Mouse (Mus musculus) adrenal gland, adult 18-20 months (tissue): Measurements from ENCODE around the gene Gm19426. TPM values are rescaled to one million over a fixed set of nuclear protein-coding genes. Genes with fewer than 3 reads are reported as not detected.

ENCODE experiments used
- DNase-seq, 2 experiments: peaks; one replicate each; pipeline ENCODE4 v3.0.0; 2021 to 2022; ENCODE audit warnings: low spot score in 2 of 2
- microRNA-seq, 2 experiments: library from miRNA; unstranded; fragments of <30 nt; microRNA quantifications; one replicate each; pipeline ENCODE4 v1.2.0; 2021; ENCODE audit warnings: borderline number of aligned reads in 2 of 2
- total RNA-seq, 2 experiments: library from RNA; stranded (reverse); gene quantifications; 1 replicate in 1 of 2; 2 replicates in 1 of 2; pipeline ENCODE4 v1.2.3; 2021

Gm19426 gene
- total RNA-seq, 2 experiments from 2014 or later, result 1.5 to 1.8 TPM

DNA sequence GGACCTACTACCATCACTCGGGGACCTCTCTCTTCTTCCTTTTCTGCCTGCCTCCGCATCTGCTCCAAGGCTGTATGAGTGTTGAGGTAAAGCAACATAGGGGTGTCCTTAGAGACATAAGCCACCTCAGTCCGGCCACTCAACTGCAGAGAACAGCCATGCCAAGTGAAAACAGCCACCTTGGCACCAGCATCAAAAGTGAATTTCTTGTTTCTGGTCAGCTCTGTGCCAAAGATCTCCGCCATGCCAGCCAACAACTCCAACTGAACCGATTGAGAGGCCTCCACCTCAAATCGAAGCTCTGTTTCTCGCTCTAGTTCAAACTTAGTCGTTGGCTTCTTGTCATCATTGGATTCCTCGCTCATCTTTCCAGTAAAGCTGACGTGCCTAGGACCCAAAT is 17.7 kb downstream of the Gm19426 start:
- no peak for DNase-seq

DNA sequence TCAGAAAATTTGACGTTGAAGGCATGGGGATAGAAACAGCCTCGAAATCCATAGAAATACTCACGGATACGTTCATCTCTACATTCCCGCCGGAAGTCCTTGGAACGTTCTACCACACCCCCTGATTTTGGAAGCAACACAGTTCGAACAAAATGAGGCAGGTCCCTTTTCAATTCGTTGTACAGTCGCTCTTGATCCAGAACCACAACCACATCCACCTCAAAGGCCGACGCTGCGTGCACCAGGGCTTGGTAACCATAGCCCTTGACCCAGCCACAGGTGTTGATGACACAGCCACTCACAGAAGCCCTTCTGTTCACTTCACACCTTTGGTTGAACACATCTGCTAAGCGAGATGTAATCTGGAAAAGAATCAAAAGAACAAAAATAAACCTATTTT is 19.6 kb downstream of the Gm19426 start:
- DNase-seq, result no peak

DNA sequence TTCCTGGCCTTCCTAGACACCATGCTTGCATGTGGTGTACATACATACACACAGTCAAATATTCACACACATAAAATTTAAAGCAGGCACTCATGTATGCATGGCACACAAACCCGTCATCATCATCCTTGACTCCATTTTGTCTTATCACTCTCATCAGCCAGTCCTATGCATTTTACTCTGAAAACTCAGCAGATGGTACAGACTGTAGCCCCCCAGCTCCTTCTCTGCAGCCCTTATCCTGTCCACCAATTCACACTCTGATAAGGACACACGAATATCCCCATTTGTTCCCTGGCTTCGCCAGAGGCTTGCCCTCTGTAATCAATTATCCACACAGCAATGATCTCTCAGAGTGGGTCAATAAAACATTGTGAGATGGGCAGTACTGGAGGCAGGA is 22.3 kb downstream of the Gm19426 start:
- DNase-seq, result no peak

DNA sequence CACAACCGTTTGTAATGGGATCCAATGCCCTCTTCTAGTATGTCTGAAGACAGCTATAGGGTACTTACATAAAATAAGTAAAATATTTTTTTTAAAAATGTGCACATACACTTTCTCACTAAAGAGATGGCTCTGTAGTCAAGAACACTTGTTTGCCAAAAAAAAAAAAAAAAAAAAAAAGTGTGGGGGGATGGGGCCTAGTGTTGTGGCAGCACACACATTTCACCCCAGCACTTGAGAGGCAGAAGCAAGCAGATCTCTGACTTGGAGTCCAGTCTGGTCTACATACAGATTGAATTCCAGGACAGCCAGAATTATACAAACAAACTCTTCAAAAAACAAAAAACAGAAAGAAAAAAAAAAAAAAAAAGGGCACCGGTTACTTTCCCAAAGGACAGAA is 22.7 kb downstream of the Gm19426 start:
- no peak for DNase-seq

DNA sequence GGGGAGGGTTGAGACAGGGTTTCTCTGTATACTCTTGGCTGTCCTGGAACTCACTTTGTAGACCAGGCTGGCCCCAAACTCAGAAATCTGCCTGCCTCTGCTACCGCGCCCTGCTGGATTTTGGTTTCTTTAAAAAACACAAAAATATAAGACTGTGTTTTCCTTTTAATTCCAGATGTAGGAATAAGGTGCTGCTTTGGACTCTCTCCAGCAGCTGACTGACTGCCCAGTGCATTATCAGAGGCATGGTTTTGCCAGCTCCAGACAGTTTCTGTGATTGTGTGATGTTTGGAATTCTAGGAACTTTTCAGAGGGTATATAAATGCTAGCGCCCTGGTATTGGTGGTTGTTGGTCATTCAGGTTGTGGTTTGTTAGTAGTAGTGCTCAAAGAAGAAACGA is 26.1 kb downstream of the Gm19426 start:
- no peak for DNase-seq

DNA sequence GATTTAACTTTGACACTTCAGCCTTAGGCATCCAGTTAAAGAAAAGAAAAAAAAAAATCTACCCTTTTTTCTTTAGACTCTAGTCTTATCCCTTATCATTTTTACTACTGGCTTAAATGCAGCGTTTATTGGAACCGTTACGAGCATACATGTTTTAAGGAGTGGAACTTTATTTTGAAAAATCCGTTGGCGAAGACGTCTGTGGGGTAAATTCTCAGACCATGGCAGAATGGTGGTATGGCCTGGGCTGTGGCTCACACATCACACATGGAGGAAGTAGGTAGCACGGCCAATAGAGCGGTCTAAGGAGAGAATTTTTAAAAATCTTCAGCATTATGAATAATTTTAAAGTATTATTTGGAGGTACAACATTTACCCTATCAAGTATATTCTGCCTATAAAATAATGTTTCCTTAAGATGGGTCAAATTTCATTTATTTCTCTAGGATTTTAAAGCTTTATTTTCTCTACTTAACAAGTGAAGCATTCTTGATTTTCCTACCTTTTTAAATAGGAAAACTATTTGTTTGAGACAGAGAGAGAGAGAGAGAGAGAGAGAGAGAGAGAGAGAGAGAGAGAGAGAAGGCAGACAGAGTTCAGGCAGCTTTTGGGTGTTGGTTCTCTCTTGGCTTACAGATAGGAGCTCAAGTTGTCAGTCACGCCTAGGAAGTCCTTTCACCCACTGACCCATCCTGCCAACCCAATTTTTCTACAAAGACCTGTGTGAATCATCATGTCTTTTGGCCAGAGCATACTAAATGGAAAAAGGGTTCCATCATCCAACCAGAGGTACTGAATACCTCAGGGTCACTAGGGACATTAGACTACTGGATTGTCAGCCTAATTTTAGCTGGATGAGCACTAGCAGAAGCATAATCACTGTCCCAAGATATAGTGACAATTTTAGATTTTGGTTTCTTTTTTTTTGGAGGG is 26.8 kb downstream of the Gm19426 start:
- DNase-seq, result no peak

DNA sequence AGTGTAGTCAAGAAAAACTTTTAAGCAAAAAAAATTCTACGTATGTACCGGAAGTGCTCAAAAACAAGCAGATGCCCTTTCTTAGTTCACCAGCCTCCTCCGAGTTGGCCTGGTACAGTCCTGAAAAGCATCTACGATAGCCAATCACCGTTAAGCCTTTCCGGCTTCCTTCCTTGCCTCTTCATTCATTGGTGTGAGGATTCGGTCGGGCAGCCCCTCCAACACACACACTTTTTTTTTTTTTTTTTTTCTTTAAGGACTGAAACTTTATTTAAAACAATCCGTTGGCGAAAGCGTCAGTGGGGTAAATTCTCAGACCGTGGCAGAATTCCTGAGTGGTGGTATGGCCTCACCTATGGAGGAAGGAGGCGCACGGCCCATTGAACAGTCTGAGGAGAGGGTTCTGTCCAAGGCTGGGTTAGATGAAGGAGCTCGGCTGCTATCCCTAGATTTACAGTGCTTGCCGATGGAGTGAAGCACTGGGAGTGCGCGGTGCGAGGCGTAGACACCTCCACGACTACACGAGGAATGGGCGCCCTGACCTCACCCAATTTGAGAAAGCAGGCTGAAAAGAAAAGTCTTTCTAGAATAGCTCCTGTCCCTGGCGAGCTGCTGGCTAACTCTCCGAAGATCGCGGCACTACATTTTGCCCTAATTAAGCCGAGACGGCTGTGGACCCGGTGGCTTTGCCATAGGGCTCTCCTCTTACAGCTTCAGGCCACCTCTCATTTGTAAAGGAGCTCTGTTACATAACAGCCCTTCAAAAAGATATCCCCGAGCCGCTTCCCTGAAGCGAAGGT is 27.7 kb downstream of the Gm19426 start:
- DNase-seq, result peak; percentile 51 to 61

DNA sequence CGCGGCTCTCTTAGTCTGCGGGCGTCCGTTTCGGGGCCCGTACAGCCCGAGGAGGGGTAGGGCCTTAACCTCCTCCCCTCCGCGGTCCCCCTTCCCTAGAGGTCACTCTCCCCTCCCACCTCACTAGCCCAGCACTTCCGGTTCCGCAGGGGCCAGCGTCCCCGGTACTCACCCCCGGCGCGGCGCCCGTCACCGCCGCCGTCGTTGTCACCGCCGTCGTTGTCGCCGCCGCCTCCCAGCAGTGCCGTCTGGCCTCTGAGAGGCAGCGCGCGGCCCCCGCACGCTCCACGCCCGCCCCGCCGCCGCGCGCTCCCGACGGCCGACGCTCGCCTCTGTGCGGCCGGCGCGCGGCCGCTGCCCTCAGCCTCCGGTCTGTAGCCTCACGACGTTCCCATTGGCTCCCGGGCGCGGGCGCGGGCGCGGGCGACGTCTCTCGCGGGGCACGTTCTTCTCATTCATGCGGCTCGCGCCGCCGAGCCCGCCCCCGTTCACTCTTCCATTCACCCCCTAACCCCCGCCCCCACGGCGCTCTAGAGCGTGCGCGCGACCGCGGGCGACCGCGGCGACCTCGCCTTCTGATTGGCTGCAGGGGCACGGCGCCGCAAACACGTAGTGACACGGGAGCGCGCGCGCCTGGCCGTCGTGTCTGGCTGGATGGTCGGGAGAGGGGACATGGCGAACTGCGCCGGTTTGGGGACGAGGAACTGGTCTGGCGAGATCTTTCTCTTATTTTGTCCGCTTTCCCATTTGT is 28.5 kb downstream of the Gm19426 start, which contains the start of gene Zdhhc5:
Zdhhc5 (minus strand) TSS at position 370 of the 751 bp plus-strand sequence.
- peak; percentile 97 to 99 for DNase-seq

DNA sequence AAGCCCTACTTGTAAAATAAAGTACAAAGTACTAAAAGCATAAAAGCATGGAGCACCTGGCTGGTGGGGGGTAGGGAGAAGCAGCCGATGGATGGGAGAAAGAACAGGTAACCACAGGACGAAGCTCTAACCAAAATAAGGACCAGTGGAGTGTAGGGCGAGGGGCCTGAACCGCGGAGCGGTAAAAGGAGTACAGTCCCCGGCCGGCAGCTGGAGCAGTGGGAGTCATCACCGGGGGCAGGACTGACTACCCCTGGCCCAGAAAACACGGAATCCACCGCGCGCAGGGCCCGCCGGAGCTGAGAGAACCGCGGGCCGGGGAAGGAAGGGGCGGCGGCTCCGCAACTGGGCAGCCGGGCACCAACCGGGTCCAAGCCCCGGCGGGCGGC is 29.0 kb downstream of the Gm19426 start:
- DNase-seq, result no peak

DNA sequence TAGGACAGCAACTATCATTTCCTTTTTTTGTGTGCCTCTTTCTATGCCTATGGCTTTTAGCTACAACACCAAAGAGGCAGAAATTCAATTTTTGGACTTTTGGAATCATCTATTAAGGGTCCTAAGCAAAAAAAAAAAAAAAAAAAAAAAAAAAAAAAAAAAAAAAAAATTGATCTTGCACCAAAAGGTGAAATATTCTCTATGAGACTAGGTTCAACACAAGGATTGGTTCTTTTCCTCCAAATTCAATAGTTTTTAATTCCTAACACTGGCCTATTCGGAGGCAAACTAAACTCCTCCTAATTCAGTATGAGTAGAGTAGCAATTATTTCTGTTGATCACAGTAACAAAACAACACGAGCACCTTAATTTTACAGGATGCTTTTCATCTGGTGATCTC is 31.6 kb downstream of the Gm19426 start:
- DNase-seq, result no peak

DNA sequence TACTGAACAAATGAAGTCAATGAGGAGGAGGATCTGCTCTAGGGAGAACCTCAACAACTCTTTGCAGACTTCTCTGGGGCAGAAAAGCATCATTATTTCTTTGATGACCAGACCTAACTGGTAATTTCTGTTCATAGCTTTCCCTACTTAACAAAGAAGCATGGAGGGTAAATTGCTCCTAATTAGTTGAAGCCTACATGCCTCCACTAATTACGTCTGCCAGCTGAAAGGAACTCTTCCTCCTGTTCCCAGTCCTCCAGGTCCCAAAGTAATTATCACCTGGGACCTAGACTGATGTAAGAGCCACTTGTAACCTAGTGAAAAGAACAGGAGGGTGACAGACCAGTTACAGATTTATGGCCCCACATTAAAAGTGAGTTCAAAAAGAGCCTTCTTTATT is 35.9 kb downstream of the Gm19426 start:
- DNase-seq, result no peak

DNA sequence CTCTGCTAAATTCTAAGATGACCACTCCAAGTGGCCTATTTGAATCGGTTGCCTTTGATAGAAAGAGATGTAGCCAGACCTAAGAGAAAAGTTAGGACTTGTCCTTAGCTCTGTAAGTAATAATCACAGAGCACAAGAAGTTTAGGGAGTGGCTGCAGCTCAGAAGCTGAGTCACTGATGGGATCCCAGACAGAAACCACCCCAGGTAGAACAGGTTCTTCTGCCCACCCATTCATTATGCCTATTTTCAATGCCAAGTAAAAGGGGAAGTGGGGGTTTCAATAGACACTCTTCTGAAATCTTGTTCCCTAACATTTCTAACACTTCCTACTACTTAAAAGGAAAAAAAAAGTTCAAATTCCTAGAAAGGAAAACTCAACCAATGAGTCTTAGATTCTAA is 38.2 kb downstream of the Gm19426 start:
- no peak for DNase-seq

DNA sequence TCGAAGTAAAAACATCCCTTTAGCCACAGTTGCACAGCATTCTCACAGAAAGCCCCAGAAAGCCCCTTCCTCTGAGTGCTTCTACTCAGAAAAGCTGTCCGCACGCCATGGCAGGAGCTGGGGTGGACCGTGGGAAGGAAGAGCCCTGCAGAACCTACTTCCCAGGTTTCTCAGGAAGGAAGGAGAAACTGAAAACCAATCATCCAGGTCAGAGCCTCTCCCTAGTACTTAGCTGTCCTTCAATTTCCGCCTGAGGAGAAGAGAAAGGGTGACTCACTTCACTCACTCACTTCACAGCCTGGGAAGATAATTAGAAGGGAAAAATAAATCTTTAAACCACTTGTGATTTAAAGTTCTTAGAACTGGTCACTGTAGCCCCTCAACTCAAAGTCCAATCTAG is 39.1 kb downstream of the Gm19426 start:
- no peak for DNase-seq

DNA sequence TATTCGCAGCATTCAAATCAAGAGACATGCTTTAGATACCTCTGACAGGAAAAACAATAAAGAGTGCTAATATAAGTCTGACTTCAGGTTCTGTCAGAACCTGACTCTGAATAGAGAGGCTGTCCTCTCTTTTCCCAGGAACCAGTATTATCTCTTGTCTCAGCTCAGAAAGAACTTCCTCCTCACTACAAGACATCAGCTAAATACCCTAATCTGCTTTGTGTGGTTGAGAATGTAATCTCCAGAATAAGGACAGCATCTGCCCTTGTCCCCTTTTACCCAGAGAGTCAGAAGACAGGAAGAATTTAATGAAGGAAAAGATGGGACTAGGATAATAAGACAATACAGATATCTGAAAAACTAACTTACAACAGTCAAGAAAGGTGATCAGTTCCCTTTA is 40.0 kb downstream of the Gm19426 start:
- DNase-seq, result no peak

DNA sequence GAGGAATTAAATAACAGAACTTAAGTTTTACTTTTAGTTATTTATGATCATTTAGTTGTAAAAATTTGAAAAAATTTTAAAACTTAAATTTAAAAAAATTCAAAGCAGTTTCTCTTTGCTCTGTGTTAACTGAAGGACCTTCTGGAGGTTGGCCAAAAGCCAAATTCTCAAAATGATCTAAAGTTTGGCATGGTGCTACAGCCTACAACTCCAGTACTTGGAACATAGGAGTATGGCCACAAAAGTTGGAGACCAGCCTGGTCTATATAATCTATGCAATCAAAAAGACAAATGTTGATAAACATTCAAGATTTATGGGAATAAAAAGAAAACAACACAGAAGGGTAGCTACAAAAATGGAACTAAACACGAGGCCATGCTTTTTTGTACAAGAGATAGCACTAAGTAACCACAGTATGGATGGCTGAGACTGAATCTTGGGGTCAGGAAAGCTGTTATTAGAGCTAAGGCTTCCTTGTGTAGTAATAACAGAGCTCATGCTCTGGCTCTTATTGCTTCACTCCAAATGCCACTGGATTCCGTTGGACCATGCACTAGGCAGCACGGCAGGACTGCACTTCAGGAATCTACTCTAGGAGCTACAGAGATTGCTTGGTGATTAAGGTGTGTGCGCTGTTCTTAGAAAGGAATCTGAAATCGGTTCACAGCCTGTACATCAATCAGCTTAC is 48.3 kb downstream of the Gm19426 start:
- no peak for DNase-seq

Small RNA genes within 50 kb of the gene (microRNA-seq; reads per million reads assigned to microRNA genes)
- 2,956 to 4,367 reads per million in 2 experiments for gene Mir130a

Other genes with a start within 250 kb of the Gm19426 start
- 100 to 1,000 TPM; 123 to 129 TPM for gene Ctnnd1, start 92.9 kb downstream of the Gm19426 start, total RNA-seq
- under 1 TPM in 1 of 2 experiments, not detected in 1; 0.10 TPM for gene Btbd18, start 84.6 kb downstream of the Gm19426 start, total RNA-seq
- gene Selenoh, start 72.9 kb downstream of the Gm19426 start, total RNA-seq, result 10 to 100 TPM; 21.9 to 28.8 TPM
- gene Gm28635, start 65.6 kb downstream of the Gm19426 start, total RNA-seq, result not detected
- 10 to 100 TPM; 22.7 to 25.9 TPM for gene Med19, start 65.3 kb downstream of the Gm19426 start, total RNA-seq
- 100 to 1,000 TPM; 146 to 179 TPM for gene Tmx2, start 64.5 kb downstream of the Gm19426 start, total RNA-seq
- 10 to 100 TPM; 62.0 to 70.2 TPM for gene Zdhhc5, start 28.5 kb downstream of the Gm19426 start, total RNA-seq
- 10 to 100 TPM; 13.4 to 15.3 TPM for gene Clp1, start 16.3 kb downstream of the Gm19426 start, total RNA-seq
- 1 to 10 TPM; 4.8 to 5.1 TPM for gene Ypel4, start 9.6 kb downstream of the Gm19426 start, total RNA-seq
- 100 to 1,000 TPM in 1 of 2 experiments, 10 to 100 TPM in 1; 78.6 to 115 TPM for gene Serping1, start 31.8 kb upstream of the Gm19426 start, total RNA-seq
- 10 to 100 TPM; 17.6 to 26.4 TPM for gene Ube2l6, start 55.2 kb upstream of the Gm19426 start, total RNA-seq
- gene Smtnl1, start 79.0 kb upstream of the Gm19426 start, total RNA-seq, result under 1 TPM in 1 of 2 experiments, not detected in 1; 0.32 TPM
- gene Timm10, start 83.3 kb upstream of the Gm19426 start, total RNA-seq, result 10 to 100 TPM; 45.8 to 59.0 TPM
- gene Slc43a1, start 95.2 kb upstream of the Gm19426 start, total RNA-seq, result 1 to 10 TPM; 9.3 to 9.4 TPM
- gene Rtn4rl2, start 143.1 kb upstream of the Gm19426 start, total RNA-seq, result 1 to 10 TPM; 1.9 to 2.4 TPM
- gene Slc43a3, start 192.9 kb upstream of the Gm19426 start, total RNA-seq, result 10 to 100 TPM; 61.3 to 67.3 TPM
- gene Prg2, start 236.8 kb upstream of the Gm19426 start, total RNA-seq, result not detected
- gene Prg3, start 244.6 kb upstream of the Gm19426 start, total RNA-seq, result not detected